Mouse (Mus musculus) thymus, postnatal 25 days (tissue): ENCODE measurements around the gene Amh.
"Not testable (repeated sequence)": the region's sequence is repeated elsewhere in the genome, so short reads cannot be mapped to it uniquely, and the experiment has no call there.

Source experiments
- DNase-seq: peaks from one replicate; pipeline ENCODE4 v3.0.0; 2022

Gene Amh

DNA sequence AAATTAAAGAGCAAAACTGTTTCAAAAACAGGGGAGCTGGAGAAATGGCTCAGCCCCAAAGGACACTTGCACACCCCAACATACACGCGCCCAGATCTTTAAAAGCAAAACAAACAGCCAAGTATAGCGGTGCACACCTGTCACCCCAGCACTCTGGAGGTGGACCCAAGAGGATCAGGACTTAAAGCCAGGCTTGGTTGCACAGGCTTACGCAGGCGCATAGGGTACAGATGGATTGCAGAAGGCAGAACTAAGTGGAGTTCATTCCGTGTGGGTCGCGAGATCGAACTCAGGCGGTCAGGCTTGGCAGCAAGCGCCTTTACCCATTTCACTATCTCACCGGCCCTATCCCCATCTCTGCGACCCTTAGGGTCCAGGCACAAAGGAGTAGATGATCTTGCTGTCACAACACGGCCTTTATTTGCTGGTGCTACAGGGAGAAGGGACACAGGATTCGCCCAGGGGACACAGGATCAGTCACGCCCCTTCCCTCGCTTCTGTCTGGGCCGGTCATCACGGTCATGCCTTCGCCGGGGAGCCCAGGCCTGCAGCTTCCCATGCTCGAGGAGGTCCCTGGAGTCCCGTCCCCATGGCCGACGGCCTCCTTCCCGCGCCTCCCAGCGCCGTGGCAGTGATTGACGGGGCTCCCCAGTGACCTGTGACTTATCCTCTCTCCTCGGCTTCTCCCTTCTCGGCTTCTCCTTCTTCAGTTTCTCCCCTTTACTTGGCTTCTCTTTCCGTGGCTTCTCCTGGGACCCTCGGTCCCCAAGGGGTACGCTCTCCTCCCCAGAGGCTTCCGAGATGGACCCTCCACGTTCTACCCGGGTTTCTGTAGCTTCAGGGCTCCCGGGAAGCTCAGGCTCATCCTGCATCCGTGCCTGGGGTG, 3.3 kb downstream of the Amh start:
- no peak for DNase-seq

DNA sequence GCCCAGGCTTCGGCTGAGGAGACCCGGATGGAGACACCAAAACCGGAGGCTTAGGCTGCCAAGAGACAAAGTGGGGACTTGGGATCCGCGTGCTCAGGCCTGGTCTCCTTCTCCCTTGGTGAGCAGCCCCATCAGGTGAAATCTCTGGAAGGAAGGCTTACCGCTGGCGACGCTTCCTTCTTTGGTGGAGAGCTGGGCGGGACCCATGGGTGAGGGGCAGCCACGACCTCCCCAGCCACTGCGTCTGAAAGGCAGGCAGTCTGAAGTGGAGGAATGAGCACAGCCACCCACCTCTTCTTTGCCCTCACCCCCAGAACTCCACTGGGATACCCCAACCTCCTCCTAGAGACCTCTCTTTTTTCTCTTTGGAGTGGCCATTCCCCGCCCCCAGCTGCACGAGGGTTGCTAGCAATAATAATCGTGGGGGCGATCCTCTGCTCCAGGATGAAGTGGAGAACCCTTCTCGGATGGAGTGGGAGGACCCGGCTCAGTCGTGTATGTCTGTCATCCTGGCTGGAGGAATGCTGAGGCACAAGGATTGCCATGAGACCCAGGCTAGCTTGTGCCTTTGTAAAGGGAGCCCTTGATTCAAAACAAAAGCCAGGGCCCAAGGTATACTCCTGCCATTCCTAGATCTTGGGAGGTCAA, 4.1 kb downstream of the Amh start:
- DNase-seq: no peak

DNA sequence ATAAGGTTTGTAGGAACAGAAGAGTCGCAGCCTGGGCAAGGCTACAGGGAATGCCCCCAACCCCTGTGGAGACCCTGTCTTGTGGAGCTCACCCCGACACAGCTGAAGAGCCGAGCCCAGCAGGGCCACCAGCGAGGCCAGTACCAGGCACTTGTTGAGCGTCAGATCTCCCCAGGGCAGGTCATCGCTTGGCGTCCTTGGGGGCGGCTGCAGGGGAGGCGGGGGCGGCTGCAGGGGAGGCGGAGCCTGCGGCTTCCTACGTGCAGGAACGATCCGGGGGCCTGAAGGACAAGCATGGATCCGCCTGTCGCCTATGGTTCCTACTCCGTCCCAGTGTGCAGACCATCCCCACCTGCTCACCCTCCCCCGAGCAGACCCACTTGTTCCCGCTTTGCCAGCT, 5.0 kb downstream of the Amh start:
- DNase-seq: no peak

DNA sequence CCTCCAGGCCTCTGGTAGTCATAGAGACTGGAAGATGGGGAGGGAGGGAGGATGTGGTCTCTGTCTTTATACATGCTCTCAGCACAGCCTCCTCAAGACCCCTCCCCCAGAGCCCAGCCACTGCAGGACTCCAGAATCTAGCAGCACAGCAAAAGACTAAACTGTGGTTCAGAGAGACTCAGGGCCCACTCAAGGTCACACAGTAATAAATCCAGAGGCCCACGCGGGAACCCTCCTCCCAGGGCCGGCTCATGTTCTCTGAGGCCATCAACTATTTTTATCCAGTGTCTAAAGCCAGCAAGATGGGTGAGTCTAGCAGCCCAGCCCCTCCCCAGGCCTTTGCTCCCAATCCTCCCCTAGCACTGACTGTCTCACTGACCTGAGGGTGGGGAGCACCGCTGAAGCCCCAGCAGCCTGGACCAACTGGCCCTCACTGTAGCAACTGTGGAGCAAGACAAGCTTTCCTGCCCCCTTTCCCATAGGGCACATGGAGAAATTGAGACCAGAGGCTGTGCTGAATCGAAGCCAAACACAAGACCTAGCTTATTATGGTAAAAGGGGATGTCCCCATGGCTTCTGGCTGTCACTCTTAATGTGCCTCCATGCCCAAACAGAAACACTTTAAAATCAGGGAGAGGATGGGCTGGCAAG, 7.5 kb downstream of the Amh start:
- no peak for DNase-seq

DNA sequence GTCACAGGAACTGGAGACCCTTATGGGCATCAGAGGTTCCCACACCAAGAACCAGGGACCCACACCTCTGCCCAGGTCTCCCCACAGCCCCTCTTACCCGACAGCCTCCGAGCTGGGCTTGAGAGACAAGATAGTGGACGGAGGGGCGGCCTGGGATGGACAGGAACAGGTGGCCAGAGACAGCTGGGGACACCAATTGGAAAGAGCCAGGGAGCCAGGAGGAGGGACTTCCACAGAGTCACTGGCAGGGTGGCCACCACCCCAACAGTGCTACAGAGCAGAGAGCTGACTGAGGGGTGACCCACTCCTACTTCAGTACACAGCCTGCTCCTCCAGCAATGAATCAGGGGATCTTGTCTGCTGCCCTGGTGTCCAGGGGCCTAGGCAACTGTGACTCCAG, 8.3 kb downstream of the Amh start, which contains the start of gene Jsrp1:
Jsrp1 (minus strand) TSS at position 133 of the 400 bp plus-strand sequence.
- no peak for DNase-seq

DNA sequence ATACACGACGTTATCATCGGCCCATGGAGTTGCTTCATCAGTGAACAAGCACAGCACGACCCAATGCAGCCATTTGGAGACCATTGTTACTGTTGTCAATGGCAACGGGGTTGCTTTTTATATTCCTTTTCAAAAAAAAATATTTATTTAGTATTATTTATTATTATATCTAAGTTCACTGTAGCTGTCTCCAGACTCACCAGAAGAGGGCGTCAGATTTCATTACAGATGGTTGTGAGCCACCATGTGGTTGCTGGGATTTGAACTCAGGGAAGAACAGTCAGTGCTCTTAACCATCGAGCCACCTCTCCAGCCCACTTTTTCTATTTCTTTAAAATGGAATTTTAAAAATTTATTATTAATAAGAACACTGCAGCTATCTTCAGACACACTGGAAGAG, 9.8 kb downstream of the Amh start:
- DNase-seq: no peak

DNA sequence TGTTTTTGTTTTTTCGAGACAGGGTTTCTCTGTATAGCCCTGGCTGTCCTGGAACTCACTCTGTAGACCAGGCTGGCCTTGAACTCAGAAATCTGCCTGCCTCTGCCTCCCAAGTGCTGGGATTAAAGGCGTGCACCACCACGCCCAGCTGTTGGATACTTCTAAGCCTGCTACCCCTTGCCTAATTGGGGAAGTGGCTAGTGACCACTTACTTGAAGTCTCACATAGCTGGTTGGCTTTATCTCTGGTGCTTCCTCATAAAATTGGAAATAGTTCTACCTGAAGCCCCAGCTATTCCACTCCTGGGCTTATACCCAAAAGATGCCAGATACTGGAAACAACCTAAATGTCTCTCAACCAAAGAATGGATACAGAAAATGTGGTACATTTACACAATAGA, 11.3 kb downstream of the Amh start:
- DNase-seq: not testable (repeated sequence)

DNA sequence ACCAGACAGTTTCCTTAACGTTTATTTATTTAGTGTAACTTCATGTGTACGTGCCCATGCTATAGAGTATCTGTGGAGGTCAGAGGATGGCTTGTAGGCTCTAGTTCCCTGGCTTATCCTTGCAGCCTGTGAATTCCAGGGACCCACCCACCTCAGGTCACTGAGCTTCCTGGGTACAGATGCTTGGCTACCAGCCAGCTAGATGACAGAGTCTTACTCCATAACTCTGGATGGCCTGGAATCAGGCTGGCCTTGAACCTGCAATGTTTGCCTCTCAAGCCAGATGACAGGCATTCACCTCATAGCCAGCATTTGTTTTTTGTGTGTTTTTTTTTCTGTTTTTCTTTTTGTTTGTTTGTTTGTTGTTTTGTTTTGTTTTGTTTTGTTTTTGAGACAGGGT, 12.1 kb downstream of the Amh start:
- DNase-seq: no peak

DNA sequence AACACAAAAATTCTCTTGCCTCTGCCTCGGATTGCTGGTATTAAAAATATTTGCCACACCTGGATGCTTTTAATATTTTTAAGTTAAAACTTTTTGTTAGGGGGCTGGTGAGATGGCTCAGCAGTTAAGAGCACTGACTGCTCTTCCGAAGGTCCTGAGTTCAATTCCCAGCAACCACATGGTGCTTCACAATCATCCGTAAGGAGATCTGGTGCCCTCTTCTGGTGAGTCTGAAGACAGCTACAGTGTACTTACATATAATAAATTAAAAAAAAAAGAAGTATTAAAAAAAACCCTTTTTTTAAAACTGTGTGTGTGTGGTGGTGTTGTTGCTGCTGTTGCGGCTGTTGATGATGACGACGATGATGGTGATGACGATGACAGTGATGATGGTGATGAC, 12.9 kb downstream of the Amh start:
- DNase-seq: not testable (repeated sequence)

DNA sequence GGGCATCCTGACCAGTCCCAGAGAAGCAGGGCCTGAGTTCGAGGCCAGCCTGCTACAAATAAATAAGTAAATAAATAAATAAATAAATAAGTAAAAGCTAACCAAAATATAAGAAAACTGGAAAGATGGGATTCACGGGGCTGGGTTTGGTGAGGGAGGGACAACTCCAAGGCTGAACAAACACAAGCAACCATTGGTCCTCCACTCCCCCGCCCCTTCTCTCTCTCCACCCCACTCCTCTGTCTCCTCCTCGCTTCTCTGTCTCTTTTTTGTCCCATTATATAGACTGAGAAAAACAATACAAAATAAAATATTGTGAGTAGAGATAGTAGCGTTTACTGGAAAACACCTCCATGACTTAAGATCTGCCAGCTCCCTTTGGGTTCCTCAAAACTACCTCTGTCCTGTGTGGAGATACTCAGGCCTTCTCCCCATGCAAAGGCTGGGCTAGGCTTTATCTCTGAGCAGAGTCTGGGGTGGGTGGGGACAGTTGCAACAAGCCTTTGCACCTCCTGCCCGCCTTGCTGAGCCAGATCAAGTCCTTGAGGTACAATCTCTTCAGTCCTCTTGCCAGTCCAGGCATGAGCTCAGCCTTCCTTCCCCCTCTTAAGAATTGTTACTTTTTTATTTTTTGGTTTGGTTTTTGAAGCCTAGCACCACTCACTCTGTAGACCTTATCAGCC, 13.7 kb downstream of the Amh start:
- no peak for DNase-seq

DNA sequence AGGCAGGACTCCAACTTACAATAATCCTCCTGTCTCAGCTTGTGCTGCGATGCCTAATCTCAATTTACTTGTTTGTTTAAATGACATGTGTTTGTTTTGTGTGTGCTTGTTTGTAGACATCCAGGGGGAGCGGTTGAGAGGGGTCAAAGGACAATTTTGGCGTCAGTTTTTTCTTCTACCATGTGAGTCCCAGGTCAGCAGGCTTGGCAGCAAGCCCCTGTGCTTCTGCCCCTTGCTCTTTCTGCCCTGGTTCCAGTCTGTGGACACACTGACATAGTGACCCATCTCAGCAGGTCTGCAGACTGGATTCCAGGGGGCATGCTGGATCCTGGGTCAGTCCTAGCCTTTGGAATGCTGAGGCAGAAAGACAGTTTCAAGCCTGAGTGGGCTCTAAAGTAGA, 14.4 kb downstream of the Amh start:
- no peak for DNase-seq

DNA sequence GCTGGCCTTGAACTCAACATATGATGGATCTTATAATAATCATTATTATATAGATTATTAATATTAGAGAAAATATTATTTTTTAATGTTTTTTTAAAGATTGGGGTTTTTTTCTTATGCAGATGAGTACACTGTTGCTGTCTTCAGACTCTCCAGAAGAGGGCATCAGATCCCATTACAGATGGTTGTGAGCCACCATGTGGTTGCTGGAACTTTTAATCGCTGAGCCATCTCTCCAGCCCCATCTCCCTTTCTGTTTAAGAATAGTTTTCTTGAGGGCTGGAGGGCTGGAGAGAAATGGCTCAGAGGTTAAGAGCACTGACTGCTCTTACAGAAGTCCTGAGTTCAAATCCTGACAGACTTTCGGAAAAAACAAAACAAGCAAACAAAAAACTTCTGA, 16.9 kb downstream of the Amh start:
- DNase-seq: peak; percentile 45

DNA sequence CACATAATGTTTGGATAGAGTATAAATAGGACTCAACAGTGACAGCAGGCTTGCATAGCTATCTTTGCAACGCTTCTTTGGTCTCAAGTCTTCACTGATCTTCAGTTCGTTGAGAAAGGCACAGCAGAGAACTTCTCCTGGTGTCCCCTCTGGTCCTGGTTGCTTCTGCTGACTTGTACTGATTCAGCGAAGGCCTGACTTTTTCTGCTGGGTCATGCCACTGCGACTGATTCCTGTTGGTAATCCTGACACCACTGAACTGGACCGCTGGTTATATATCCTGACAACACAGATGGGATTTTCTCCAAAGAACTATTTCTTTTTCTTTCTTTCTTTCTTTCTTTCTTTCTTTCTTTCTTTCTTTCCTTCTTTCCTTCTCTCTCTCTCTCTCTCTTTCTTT, 17.5 kb downstream of the Amh start:
- DNase-seq: no peak

DNA sequence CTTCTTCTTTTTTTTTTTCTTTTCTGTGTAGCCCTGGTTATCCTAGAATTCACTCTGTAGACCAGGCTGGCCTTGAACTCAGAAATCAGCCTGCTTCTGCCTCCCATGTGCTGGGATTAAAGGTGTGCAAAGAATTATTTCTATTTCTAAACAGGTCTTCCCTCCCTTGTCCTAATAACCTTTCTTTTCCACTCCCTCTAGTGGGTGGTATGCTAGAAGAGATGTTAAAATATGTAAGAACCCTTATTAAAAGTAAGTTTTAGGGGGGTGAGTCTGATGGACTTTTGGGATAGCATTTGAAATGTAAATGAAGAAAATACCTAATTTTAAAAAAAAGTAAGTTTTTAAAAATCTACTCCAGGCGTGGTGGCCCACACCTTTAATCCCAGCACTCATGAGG, 18.3 kb downstream of the Amh start:
- DNase-seq: no peak

DNA sequence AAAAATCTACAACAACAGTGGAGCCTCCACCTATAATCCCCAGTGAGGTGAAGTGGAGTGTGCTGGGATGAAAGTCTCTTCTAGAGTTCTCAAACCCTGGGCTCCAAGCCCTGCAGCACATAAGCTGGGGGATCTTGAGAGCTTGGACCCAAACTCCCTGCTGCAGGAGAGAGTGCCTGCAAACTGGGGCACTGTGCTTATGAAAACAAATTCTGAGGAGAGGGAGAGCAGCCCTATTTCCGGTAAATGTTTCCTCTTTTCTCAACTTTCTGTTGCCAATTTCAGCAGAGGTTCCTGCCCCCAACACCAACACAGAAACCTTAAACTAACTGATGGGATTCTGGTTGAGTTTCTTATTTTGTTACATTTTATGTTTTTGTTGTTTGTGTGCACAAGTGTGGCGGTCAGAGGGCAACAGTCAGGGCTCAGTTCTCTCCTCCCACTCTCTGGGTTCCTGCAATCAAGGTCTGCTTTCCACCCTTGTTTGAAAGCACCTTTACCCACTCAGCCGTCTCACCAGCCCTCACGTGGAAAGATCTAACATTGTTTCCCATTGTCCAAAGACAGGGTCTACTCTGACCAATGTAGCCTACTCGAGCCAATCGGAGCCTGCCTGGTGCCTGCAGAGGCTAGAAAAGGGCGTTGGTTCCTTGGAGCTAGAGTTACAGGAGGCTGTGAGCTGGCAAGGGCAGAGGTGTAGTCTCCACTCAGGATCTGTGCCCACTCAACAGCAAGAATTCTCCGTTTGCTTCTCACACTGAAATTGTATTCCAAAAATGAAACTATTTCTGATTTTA, 19.0 kb downstream of the Amh start:
- DNase-seq: peak; percentile 53

DNA sequence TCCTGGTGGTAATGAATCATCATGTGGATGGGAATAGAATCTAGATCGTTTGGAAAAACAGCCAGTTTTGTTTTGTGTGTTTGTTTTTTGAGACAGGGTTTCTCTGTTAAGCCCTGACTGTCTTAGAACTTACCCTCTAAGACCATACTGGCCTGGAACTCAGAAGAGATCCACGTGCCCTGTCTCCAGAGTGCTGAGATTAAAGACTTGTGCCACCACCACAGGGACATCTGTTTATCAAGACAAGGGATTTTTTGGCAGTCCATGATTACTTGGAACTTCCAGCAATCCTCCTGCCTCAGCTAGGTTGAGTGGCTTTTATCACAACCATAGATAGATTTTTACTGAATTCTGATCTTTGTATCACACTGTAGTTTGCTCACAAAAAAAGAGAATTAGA, 19.8 kb downstream of the Amh start:
- DNase-seq: no peak

DNA sequence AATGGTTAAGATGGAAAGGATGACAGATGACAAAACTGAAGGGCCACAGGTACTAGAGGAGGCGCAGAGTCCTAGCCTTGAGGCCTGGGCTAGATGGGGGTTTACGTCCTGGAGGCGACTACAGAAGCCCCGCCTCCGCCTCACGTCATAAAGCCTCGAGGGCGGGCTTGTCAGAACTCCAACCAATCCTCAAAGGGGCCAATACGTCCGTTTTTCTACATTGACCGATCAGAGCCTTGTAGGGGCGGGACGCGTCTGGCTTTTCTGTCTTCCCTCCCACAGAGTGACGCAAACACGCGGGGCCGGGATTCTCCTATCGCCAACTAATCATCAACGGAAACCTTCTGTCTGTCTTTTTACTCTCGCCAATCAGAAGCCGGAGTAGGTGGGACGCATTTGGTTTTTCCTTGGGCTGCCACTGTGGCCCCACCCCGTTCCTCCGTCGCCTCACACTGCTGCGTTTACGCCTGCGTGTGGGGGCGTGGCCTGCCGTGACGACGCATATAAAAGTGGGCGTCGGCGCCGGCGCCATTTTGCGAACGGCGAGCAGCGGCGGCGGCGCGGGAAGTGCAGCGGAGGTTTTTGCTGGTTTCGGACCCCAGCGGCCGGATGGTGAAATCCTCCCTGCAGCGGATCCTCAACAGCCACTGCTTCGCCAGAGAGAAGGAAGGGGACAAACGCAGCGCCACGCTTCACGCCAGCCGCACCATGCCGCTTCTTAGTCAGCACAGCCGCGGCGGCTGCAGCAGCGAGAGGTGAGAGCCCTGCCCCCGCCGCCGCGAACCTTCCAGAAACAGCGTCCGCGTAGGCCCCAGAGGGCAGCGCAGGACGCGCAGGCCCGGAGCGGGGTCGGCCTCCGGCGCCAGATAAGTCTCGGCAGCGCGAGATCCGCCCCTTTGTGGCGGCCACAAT, 21.4 kb downstream of the Amh start, which contains the start of gene Oaz1:
Oaz1 (plus strand) TSS at position 506 of the 912 bp plus-strand sequence.
- DNase-seq: peak; percentile 98

DNA sequence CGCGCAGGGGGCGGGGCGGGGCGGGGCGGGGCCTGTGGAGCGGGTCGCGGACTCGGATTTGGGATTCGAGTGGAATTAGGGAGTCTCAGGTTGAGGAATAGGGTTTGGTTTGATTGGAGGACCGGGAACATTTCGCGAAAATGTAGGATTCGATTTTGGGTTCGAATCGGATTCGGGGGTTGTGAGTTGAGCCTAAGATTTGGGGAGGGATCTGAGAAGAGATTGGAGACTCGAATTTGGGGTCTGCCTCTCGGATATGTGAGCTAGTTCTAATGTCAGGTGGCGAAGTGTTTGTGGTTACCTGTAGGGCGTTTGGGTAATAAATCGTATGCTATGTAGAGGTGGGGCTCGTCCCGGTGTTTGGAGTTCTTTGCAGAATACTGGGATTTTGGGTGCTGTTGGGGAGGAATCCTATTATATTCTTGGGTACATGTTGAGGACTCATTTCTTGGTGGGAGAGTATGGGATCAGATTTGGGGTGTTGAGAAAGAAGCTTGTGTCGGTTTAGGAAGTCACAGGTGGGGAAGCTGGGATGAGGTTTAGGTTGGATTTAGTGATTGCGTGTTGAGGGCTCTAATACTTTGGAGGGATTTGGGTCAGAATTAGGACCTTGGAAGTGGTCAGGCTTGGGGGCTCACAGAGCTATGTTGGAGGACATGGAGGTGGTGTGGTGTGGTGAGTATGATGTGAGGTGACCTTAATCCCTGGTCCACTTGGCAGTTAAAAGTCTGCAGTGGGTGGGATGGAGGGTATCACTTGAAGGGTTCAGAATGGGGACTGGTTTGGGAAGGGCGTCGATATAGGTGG, 22.2 kb downstream of the Amh start:
- no peak for DNase-seq

DNA sequence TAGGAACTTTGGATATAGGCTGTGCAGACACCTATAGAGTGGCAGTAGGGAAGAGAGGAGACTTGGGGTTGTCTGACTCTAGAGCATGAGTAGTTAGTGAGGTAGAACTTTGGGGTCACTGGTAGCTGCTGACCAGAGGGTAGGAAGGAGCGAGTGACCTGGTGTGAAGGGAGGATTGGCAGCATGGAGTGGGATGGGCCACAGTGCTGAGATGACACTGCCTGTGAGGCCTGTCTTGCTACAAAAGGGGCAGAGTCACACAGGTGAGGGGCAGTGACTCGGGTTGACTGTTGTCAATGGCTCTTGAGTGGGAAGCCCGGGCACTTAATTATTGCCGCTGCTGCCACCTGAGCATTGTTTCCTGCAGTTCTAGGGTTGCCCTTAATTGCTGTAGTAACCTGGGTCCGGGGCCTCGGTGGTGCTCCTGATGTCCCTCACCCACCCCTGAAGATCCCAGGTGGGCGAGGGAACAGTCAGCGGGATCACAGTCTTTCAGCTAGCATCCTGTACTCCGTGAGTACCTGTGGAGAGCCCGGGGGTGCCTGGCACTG, 22.9 kb downstream of the Amh start:
- DNase-seq: no peak

DNA sequence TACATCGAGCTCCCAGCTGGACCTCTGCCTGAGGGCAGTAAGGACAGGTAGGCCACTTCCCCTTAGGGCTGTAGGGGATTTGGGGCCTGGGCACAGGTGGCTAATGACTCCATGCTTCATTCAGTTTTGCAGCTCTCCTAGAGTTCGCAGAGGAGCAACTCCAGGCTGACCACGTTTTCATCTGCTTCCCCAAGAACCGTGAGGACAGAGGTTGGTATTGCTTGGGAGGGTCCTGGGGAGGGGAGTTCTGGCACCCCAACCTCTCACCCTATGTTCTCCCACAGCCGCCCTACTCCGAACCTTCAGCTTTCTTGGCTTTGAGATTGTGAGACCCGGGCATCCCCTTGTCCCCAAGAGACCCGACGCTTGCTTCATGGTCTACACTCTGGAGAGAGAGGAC, 23.5 kb downstream of the Amh start:
- not testable (repeated sequence) for DNase-seq
